Mouse (Mus musculus) right cerebral cortex, postnatal 25 days (tissue): ENCODE data around the gene Jph2.

Experiments
- DNase-seq: peaks from one replicate; pipeline ENCODE4 v3.0.0; 2022

Gene Jph2

DNA sequence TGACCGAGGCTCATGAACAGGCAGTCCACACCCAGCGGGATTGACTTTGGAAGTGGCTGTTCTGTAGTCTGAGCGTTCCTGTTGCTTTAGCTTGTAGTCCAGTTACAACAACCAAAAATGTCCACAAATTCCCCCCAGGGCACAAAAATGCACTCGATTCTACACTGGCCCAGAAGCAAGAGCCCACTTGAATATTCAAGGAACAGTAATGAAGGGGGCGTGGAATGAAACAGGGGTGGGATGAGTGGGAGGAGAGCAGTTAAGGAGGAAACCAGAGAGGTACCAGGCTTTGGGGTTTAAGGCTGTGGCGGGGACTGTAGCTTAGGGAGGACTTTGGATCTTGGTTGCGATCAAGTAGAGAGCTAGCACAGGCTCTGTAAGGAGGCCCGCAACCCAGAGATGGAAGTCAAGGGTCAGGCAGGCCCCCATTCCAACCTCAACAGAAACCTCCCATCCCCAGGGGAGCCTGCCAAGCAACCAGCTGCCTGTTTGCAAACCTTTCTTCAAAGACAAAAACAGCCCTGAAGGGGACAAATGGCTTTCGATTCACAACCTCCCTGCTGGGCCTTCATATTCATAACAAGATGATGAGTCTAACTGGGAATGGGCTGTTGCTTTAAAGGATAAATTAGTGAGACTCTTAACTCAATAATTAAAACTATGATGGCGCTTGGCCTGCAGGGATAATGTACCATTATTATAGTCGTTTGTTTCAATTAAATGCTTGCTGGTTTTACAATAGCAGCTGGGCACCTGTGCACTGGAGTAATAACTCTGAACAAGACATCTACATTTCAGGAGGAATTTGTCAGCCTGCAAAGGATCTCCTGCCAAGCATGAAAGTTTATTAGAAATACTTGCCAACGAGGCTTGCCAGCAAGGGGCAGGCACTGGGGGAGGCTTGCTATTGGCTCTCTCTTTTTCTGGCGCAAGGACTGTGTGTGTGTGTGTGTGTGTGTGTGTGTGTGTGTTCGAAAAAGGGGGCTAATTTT, 97.4 kb downstream of the Jph2 start:
- no peak for DNase-seq

DNA sequence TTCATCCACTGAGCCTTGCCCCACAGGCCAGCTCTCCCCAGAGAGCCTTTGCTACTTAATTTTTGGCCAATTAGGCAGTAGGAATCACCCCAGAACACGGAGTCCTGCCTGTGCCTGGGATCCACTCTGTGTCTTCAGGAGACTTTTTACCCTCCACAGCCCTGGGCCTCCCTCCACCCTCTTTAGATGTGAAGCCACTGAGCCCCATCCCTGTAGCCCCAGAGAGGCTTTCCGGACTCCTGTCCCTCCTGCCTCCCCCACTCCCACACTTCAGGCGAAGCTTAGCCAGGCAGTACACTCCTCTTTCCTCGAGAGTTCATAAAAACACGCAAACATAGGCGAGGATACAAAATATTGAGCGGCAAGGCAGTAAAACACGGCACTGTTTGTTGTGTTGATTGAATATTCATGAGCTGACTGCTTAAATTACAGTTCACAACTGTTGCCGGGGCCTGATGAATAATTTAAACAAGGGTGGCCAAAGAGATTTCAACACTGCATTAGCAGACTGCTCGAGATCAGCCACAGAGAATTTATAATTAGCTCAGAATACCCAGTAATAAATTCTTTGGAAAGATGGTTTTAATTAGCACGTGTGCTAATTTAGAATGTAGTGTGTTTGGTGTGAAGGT, 100.7 kb downstream of the Jph2 start:
- DNase-seq, result no peak

DNA sequence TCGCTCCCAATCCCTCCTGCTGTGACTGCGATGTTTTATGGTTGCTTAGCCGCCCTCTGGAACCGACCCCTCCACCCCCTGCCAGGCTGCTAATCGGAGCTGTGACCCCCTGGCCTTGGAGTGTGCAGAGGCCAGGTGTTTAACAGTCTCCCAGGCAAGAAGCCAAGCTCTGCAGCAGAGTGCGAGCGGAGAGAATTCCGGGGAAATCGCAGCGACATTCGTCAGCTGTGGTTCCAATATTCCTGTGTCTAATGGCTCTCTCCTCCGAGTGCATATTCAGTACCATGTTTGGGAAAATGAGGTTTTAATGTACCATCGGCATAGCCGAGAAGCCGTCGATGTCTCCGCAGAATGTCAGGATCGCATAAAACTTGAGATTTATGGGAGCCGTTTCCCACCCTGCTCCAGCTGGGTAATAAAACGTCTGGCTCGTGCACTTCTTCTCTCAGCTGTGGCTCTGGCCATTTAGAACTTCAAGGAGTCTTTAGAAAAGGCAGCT, 108.9 kb downstream of the Jph2 start:
- no peak for DNase-seq
